Mouse (Mus musculus): Measurements from ENCODE around the gene Ccnf.

DNA sequence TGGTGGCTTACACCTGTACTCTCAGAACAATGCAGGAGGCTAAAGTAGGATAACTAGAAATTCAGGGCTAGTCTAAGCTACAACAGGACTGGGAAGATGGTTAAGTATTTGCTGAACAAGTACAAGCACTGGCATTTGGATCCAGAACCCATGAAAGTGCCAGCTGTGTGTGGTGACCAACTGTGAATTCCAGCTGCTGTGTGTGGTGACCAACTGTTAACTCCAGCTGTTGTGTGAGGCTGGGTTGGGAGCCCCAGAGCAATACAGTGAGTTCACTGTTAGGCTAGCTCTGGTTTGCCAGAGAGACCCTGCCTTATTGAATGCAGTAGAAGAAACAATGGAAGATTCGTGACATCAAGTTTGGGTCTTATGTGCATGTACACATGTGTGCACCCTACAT lies 14.8 kb downstream of the Ccnf start:
- no peak for TF ChIP-seq CTCF (IDR thresholded peaks at IDR 0.05; ENCODE audit: insufficient read depth, low read depth, low read length)
- no peak for TF ChIP-seq POLR2A (IDR thresholded peaks at IDR 0.05; ENCODE audit: insufficient read depth, low read depth, low read length)
